Mouse (Mus musculus): Measurements from ENCODE around the gene Dtd1. TPM values are rescaled to one million over a fixed set of nuclear protein-coding genes. Genes with fewer than 3 reads are reported as not detected.

The Dtd1 gene
- total and polyA plus RNA-seq, 3 experiments, result 14.2 to 23.9 (median 15.8) TPM

DNA sequence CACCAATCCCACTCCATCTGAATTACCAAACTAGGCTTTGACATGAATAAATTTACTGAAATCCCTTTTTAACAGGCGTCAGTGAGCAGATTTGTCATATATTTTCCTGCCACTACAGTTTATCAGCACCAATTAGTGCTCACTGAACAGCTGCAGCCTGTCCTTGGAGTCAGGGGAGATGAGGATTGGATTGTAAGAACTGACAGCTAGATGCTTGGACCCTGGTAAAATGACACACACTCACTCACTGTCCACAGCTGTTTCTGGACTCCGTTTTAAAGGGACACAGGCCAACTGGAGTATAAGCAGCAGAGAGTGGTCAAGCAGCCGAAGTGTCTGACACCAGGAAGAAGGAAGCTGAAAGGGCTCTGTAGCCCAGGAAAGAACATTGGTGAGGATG is 169.9 kb downstream of the Dtd1 start:
- no peak for TF ChIP-seq GATA1 (IDR thresholded peaks at IDR 0.05; ENCODE audit: borderline replicate concordance, low read length)
- no peak for TF ChIP-seq TAL1 (conservative IDR thresholded peaks at IDR 0.05; ENCODE audit: low read depth, low read length)
- no peak for TF ChIP-seq GATA2 (IDR thresholded peaks at IDR 0.05; ENCODE audit: borderline replicate concordance, low read depth, low read length)
- TF ChIP-seq POLR2AphosphoS5 (IDR thresholded peaks at IDR 0.05; ENCODE audit: insufficient replicate concordance, low read depth, low read length), result no peak
- TF ChIP-seq CTCF (IDR thresholded peaks at IDR 0.05; ENCODE audit: low read depth, low read length), result no peak
- Histone ChIP-seq H3K27me3 (ENCODE audit: insufficient read depth, low read length) (no peaks in the 10 kb centered on the region), H3K4me3 (ENCODE audit: low read depth, low read length) (no peak overlapping the region), H3K9me3 (replicated peaks) (no peaks in the 10 kb centered on the region), H3K4me1 (ENCODE audit: insufficient read depth, low read depth, low read length) (no peaks in the 10 kb centered on the region), H3K36me3 (replicated peaks) (peaks cover 2% of the 10 kb centered on the region)
- ATAC-seq (ENCODE audit: extremely low read depth, insufficient number of reproducible peaks, low FRiP score, poor library complexity, severe bottlenecking) (no peak), DNase-seq (ENCODE audit: low spot score) (no peak)

DNA sequence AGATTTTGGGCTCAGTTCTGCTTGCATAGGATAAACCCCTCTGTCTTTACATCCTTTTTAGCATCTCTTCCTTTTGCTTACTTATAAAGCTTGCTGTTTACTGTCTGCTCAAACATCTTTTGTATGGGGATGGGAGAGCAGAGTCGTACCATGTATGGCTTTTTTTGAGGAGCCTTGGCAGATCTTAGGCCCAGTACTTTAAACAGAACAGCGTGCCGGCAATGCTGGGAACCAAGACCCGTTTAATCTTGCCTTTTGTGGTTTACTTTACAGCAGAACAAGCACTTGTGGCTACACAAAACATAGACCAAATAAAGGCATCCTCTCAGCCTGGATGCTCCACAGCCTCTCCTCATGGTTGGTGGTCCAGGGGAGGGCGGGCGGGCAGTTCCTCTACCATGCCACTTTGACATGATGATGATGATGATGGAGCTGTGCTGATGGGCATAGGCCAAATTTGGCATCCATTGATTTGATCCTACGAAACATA is 170.8 kb downstream of the Dtd1 start:
- no peak for DNase-seq (ENCODE audit: low spot score)
- no peak for ATAC-seq (ENCODE audit: extremely low read depth, insufficient number of reproducible peaks, low FRiP score, poor library complexity, severe bottlenecking)
- TF ChIP-seq TAL1 (conservative IDR thresholded peaks at IDR 0.05; ENCODE audit: low read depth, low read length) (no peak), POLR2AphosphoS5 (IDR thresholded peaks at IDR 0.05; ENCODE audit: insufficient replicate concordance, low read depth, low read length) (no peak), GATA1 (IDR thresholded peaks at IDR 0.05; ENCODE audit: borderline replicate concordance, low read length) (no peak), GATA2 (IDR thresholded peaks at IDR 0.05; ENCODE audit: borderline replicate concordance, low read depth, low read length) (no peak), CTCF (IDR thresholded peaks at IDR 0.05; ENCODE audit: low read depth, low read length) (no peak)
- H3K4me1 ChIP-seq (ENCODE audit: insufficient read depth, low read depth, low read length), result no peaks in the 10 kb centered on the region
- no peaks in the 10 kb centered on the region for H3K9me3 ChIP-seq (replicated peaks)
- peaks cover 2% of the 10 kb centered on the region for H3K36me3 ChIP-seq (replicated peaks)
- no peaks in the 10 kb centered on the region for H3K27me3 ChIP-seq (ENCODE audit: insufficient read depth, low read length)
- no peak overlapping the region for H3K4me3 ChIP-seq (ENCODE audit: low read depth, low read length)

DNA sequence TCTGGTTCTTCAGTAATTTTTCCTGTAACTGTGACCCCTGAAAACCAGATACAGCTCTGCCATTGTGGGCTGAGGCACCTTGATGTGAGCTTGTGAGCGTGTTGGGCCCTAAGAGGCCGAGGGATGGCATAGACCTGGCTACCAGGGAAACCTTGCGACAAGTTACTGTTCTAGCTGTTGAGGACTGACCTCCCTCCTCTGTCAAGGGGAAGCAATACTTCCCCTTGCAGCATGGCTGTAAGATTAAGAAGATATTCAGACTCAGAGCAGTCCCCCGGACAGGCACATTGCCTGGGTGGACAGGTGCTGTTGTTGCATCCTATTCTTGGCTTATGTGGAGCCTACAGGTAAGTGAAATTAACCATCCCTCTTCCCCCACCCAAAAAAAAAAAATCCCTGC is 172.1 kb downstream of the Dtd1 start:
- Histone ChIP-seq H3K9me3 (replicated peaks) (no peaks in the 10 kb centered on the region), H3K27me3 (ENCODE audit: insufficient read depth, low read length) (no peaks in the 10 kb centered on the region), H3K4me3 (ENCODE audit: low read depth, low read length) (no peak overlapping the region), H3K36me3 (replicated peaks) (peaks cover 2% of the 10 kb centered on the region), H3K4me1 (ENCODE audit: insufficient read depth, low read depth, low read length) (no peaks in the 10 kb centered on the region)
- ATAC-seq (ENCODE audit: extremely low read depth, insufficient number of reproducible peaks, low FRiP score, poor library complexity, severe bottlenecking), result no peak
- TF ChIP-seq TAL1 (conservative IDR thresholded peaks at IDR 0.05; ENCODE audit: low read depth, low read length) (no peak), POLR2AphosphoS5 (IDR thresholded peaks at IDR 0.05; ENCODE audit: insufficient replicate concordance, low read depth, low read length) (no peak), CTCF (IDR thresholded peaks at IDR 0.05; ENCODE audit: low read depth, low read length) (no peak), GATA1 (IDR thresholded peaks at IDR 0.05; ENCODE audit: borderline replicate concordance, low read length) (no peak), GATA2 (IDR thresholded peaks at IDR 0.05; ENCODE audit: borderline replicate concordance, low read depth, low read length) (no peak)
- DNase-seq (ENCODE audit: low spot score), result no peak

GRCm38 (mm10) chr2:144774636-144775160 is 175.0 kb downstream of the Dtd1 start:
- Histone ChIP-seq H3K27me3 (ENCODE audit: insufficient read depth, low read length) (no peaks in the 10 kb centered on the region), H3K4me3 (ENCODE audit: low read depth, low read length) (no peak overlapping the region), H3K4me1 (ENCODE audit: insufficient read depth, low read depth, low read length) (no peaks in the 10 kb centered on the region), H3K9me3 (replicated peaks) (no peaks in the 10 kb centered on the region), H3K36me3 (replicated peaks) (no peaks in the 10 kb centered on the region)
- ATAC-seq (ENCODE audit: extremely low read depth, insufficient number of reproducible peaks, low FRiP score, poor library complexity, severe bottlenecking) (no peak), DNase-seq (ENCODE audit: low spot score) (no peak)
- no peak for TF ChIP-seq GATA1 (IDR thresholded peaks at IDR 0.05; ENCODE audit: borderline replicate concordance, low read length)
- TF ChIP-seq GATA2 (IDR thresholded peaks at IDR 0.05; ENCODE audit: borderline replicate concordance, low read depth, low read length), result no peak
- TF ChIP-seq TAL1 (conservative IDR thresholded peaks at IDR 0.05; ENCODE audit: low read depth, low read length), result no peak
- no peak for TF ChIP-seq CTCF (IDR thresholded peaks at IDR 0.05; ENCODE audit: low read depth, low read length)
- TF ChIP-seq POLR2AphosphoS5 (IDR thresholded peaks at IDR 0.05; ENCODE audit: insufficient replicate concordance, low read depth, low read length), result no peak

DNA sequence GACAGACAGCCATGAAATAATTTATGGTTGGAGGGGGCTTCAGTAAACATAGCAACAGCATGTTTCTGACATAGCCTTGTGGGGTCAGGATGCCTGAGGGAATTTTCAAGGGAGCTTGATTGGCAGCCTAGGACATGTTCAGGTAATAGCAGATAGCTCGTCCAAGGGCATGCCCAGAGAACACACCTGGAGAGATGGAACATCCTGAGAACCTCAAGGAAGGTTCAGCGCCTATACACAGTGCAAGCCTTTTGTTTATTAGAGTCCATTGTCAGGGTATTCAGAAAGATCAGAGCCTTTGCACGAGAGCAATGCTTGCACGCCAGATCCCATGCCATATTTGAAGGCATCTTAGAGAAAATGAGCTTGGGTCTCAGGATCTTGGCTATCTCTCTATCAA is 175.9 kb downstream of the Dtd1 start:
- DNase-seq (ENCODE audit: low spot score) (no peak), ATAC-seq (ENCODE audit: extremely low read depth, insufficient number of reproducible peaks, low FRiP score, poor library complexity, severe bottlenecking) (no peak)
- H3K4me3 ChIP-seq (ENCODE audit: low read depth, low read length), result no peak overlapping the region
- H3K4me1 ChIP-seq (ENCODE audit: insufficient read depth, low read depth, low read length), result no peaks in the 10 kb centered on the region
- no peaks in the 10 kb centered on the region for H3K27me3 ChIP-seq (ENCODE audit: insufficient read depth, low read length)
- no peaks in the 10 kb centered on the region for H3K9me3 ChIP-seq (replicated peaks)
- TF ChIP-seq GATA1 (IDR thresholded peaks at IDR 0.05; ENCODE audit: borderline replicate concordance, low read length) (no peak), CTCF (IDR thresholded peaks at IDR 0.05; ENCODE audit: low read depth, low read length) (no peak), TAL1 (conservative IDR thresholded peaks at IDR 0.05; ENCODE audit: low read depth, low read length) (no peak)
- no peaks in the 10 kb centered on the region for H3K36me3 ChIP-seq (replicated peaks)

GRCm38 (mm10) chr2:144779263-144779662 is 179.6 kb downstream of the Dtd1 start:
- no peaks in the 10 kb centered on the region for H3K36me3 ChIP-seq (replicated peaks)
- no peaks in the 10 kb centered on the region for H3K9me3 ChIP-seq (replicated peaks)
- no peaks in the 10 kb centered on the region for H3K4me1 ChIP-seq (ENCODE audit: insufficient read depth, low read depth, low read length)
- TF ChIP-seq CTCF (IDR thresholded peaks at IDR 0.05; ENCODE audit: low read depth, low read length), result no peak
- TF ChIP-seq GATA2 (IDR thresholded peaks at IDR 0.05; ENCODE audit: borderline replicate concordance, low read depth, low read length), result no peak
- no peak for TF ChIP-seq TAL1 (conservative IDR thresholded peaks at IDR 0.05; ENCODE audit: low read depth, low read length)
- no peak for TF ChIP-seq POLR2AphosphoS5 (IDR thresholded peaks at IDR 0.05; ENCODE audit: insufficient replicate concordance, low read depth, low read length)
- no peak for TF ChIP-seq GATA1 (IDR thresholded peaks at IDR 0.05; ENCODE audit: borderline replicate concordance, low read length)
- DNase-seq (ENCODE audit: low spot score) (no peak), ATAC-seq (ENCODE audit: extremely low read depth, insufficient number of reproducible peaks, low FRiP score, poor library complexity, severe bottlenecking) (no peak)
- no peak overlapping the region for H3K4me3 ChIP-seq (ENCODE audit: low read depth, low read length)
- no peaks in the 10 kb centered on the region for H3K27me3 ChIP-seq (ENCODE audit: insufficient read depth, low read length)

All from G1E (cell line).